Comparison of ENCODE assay signal across 14 mouse cellular contexts in the genomic region with DNA sequence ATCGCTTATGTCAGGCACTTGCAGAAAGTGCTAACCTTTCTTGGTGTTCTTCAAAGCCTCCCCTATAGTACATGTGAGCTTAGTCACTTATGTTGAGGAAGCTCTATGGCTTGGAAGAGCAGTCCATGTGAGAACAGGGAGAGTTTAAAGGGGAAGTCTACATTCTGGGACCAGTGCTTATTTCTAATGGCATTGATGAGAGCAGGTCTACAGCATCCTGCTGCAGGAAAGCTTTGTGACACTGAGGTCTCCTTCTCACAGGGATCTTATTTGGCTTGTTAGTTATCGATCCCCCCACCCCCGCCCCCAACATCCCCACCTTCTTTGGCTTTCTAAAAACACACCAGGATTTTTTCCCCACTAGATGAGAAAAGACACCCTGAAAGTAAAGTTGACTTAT.
DNase-seq lines count a peak whose midpoint lies in the region; ATAC-seq and TF ChIP-seq lines count a peak whose summit lies in the region.
"Had no signal": no experiment of that assay in that cellular context is flagged by ENCODE, and none has a peak within 500 bp of the region (broad histone marks: within the 10 kb centered on the region; RNA-seq: fewer than 3 reads in every experiment).

No protein-coding gene starts in this region.

- no peak for TF ChIP-seq EP300 in heart, adult 2 months (IDR thresholded peaks at IDR 0.05; ENCODE audit: insufficient read depth, low read depth, low read length)

- H3K27me3 ChIP-seq in heart, adult 2 months (ENCODE audit: control insufficient read depth, insufficient read depth, low read length), result no peaks in the 10 kb centered on the region
- H3K27me3 ChIP-seq in forebrain, embryonic 12.5 days, result peaks cover 4% of the 10 kb centered on the region; the same call in 1 of the 2 replicates
- H3K27me3 ChIP-seq in hindbrain, embryonic 15.5 days, result no peaks in the 10 kb centered on the region
- no peaks in the 10 kb centered on the region for H3K27me3 ChIP-seq in midbrain, embryonic 15.5 days (replicated peaks)
- H3K27me3 ChIP-seq: liver, embryonic 15.5 days; Patski had no signal

- peak overlapping the region; percentile 51 for H3K4me2 ChIP-seq in forebrain, embryonic 12.5 days
- peak overlapping the region; percentile 31 for H3K4me2 ChIP-seq in hindbrain, embryonic 15.5 days
- H3K4me2 ChIP-seq in midbrain, embryonic 15.5 days, result no peak overlapping the region
- H3K4me2 ChIP-seq: liver, embryonic 15.5 days had no signal

- no peak overlapping the region for H3K27ac ChIP-seq in heart, adult 2 months
- peak overlapping the region; percentile 91 for H3K27ac ChIP-seq in forebrain, embryonic 12.5 days
- peak overlapping the region; percentile 80 for H3K27ac ChIP-seq in hindbrain, embryonic 15.5 days (replicated peaks)
- peak overlapping the region; percentile 72; the same call in 1 of the 2 replicates for H3K27ac ChIP-seq in midbrain, embryonic 15.5 days
- H3K27ac ChIP-seq: liver, embryonic 15.5 days had no signal

- intact Hi-C loops in heart, adult 2 months (cut with DNase I), result no loop called here
- intact Hi-C loops in left cerebral cortex, postnatal 4 days (cut with DNase I), result no loop called here

- WGBS in heart, adult 2 months, result 95% methylated on average over 3 of the region's 3 CpGs
- 29% methylated on average over 3 of the region's 3 CpGs for WGBS in forebrain, embryonic 12.5 days
- WGBS in hindbrain, embryonic 15.5 days, result 56% methylated on average over 3 of the region's 3 CpGs
- WGBS in midbrain, embryonic 15.5 days, result 51% methylated on average over 3 of the region's 3 CpGs

- no peak overlapping the region for H3K9ac ChIP-seq in heart, adult 2 months (ENCODE audit: low read depth, low read length)
- H3K9ac ChIP-seq in forebrain, embryonic 12.5 days, result no peak overlapping the region
- no peak overlapping the region for H3K9ac ChIP-seq in hindbrain, embryonic 15.5 days
- no peak overlapping the region for H3K9ac ChIP-seq in midbrain, embryonic 15.5 days
- H3K9ac ChIP-seq: liver, embryonic 15.5 days had no signal

- DNase-seq in heart, adult 11 months, result peak; percentile 29
- no peak for DNase-seq in heart, adult 2 months
- DNase-seq in urinary bladder, postnatal 10 days (ENCODE audit: low spot score), result no peak
- no peak for DNase-seq in left cerebral cortex, postnatal 4 days
- DNase-seq in thymus, postnatal 10 days (ENCODE audit: low spot score in 2 of 2), result no peak
- DNase-seq: cerebellum, adult 2 months; heart, postnatal 36 days; kidney, adult 2 months; lung, postnatal 36 days had no signal

- no peaks in the 10 kb centered on the region for H3K9me3 ChIP-seq in forebrain, embryonic 12.5 days
- H3K9me3 ChIP-seq in hindbrain, embryonic 15.5 days, result no peaks in the 10 kb centered on the region
- H3K9me3 ChIP-seq in midbrain, embryonic 15.5 days, result no peaks in the 10 kb centered on the region
- H3K9me3 ChIP-seq: liver, embryonic 15.5 days had no signal

- TF ChIP-seq POLR2A in heart, adult 2 months (IDR thresholded peaks at IDR 0.05; ENCODE audit: insufficient read depth, low read depth, low read length), result no peak

- no peak overlapping the region for H3K4me3 ChIP-seq in heart, adult 2 months
- no peak overlapping the region for H3K4me3 ChIP-seq in forebrain, embryonic 12.5 days (replicated peaks)
- H3K4me3 ChIP-seq in hindbrain, embryonic 15.5 days, result no peak overlapping the region
- no peak overlapping the region for H3K4me3 ChIP-seq in midbrain, embryonic 15.5 days
- H3K4me3 ChIP-seq: liver, embryonic 15.5 days had no signal

- ATAC-seq in forebrain, embryonic 12.5 days (ENCODE audit: low FRiP score), result peak; percentile 30; the same call in 1 of the 2 replicates
- ATAC-seq in hindbrain, embryonic 15.5 days (ENCODE audit: low FRiP score, low read depth), result no peak
- peak; percentile 10; the same call in 1 of the 2 replicates for ATAC-seq in midbrain, embryonic 15.5 days (replicated peaks)

- TF ChIP-seq CTCF in heart, adult 2 months (IDR thresholded peaks at IDR 0.05), result no peak

- no peaks in the 10 kb centered on the region; the same call in 1 of the 2 replicates for H3K36me3 ChIP-seq in heart, adult 2 months (ENCODE audit: control insufficient read depth, insufficient read depth, low read length)
- H3K36me3 ChIP-seq in forebrain, embryonic 12.5 days (replicated peaks), result no peaks in the 10 kb centered on the region
- no peaks in the 10 kb centered on the region for H3K36me3 ChIP-seq in hindbrain, embryonic 15.5 days
- H3K36me3 ChIP-seq in midbrain, embryonic 15.5 days (replicated peaks), result no peaks in the 10 kb centered on the region
- H3K36me3 ChIP-seq: liver, embryonic 15.5 days had no signal

- no peaks in the 10 kb centered on the region; the same call in 1 of the 2 replicates for H3K4me1 ChIP-seq in heart, adult 2 months (ENCODE audit: control insufficient read depth, insufficient read depth, low read length)
- peaks cover 61% of the 10 kb centered on the region for H3K4me1 ChIP-seq in forebrain, embryonic 12.5 days
- H3K4me1 ChIP-seq in hindbrain, embryonic 15.5 days (replicated peaks), result peaks cover 41% of the 10 kb centered on the region
- peaks cover 36% of the 10 kb centered on the region for H3K4me1 ChIP-seq in midbrain, embryonic 15.5 days
- H3K4me1 ChIP-seq: liver, embryonic 15.5 days had no signal

- H3K79me2 ChIP-seq in heart, adult 2 months (replicated peaks; ENCODE audit: control insufficient read depth, insufficient read depth, low read length), result no peaks in the 10 kb centered on the region
